Mouse (Mus musculus) 416B (cell line): Measurements from ENCODE around the gene Yap1.
A peak's percentile ranks its signal among the peaks of the same experiment; 100 is the strongest.
"Not testable (repeated sequence)": the region's sequence is repeated elsewhere in the genome, so short reads cannot be mapped to it uniquely, and the experiment has no call there.

Source experiments
- DNase-seq: peaks from one replicate; pipeline ENCODE4 v3.0.0; 2011; ENCODE audit warnings: low read depth

Gene Yap1

GRCm38 (mm10) chr9:7913953-7914352, 90.4 kb downstream of the Yap1 start:
- no peak for DNase-seq

GRCm38 (mm10) chr9:7907351-7907985, 96.9 kb downstream of the Yap1 start:
- peak; percentile 54 for DNase-seq

- DNase-seq = no peak
Observed at GRCm38 (mm10) chr9:7906564-7906963, 97.8 kb downstream of the Yap1 start.

GRCm38 (mm10) chr9:7903825-7904224, 100.6 kb downstream of the Yap1 start:
- no peak for DNase-seq

GRCm38 (mm10) chr9:7903262-7903661, 101.1 kb downstream of the Yap1 start:
- DNase-seq = peak; percentile 18

GRCm38 (mm10) chr9:7902311-7902710, 102.1 kb downstream of the Yap1 start:
- DNase-seq = no peak

GRCm38 (mm10) chr9:7900965-7901364, 103.4 kb downstream of the Yap1 start:
- no peak for DNase-seq

- DNase-seq = peak; percentile 69
Observed at GRCm38 (mm10) chr9:7897502-7897901, 106.9 kb downstream of the Yap1 start.

- not testable (repeated sequence) for DNase-seq
Observed at GRCm38 (mm10) chr9:7891796-7892195, 112.6 kb downstream of the Yap1 start.

- peak; percentile 36 for DNase-seq
Observed at GRCm38 (mm10) chr9:7891177-7891576, 113.2 kb downstream of the Yap1 start.

GRCm38 (mm10) chr9:7884346-7884745, 120.0 kb downstream of the Yap1 start:
- DNase-seq = no peak

GRCm38 (mm10) chr9:7882304-7882865, 122.0 kb downstream of the Yap1 start:
- DNase-seq = no peak
